Mouse (Mus musculus): ENCODE data around the gene Kansl3. TPM values are rescaled to one million over a fixed set of nuclear protein-coding genes. Genes with fewer than 3 reads are reported as not detected.

Kansl3 gene
- 71.1 TPM for polyA plus RNA-seq (2017; shearing (Covaris generic))

GRCm38 (mm10) chr1:36368969-36369645 is at the start of gene Kansl3:
TSS of gene Kansl3 (minus strand) at chr1:36369181.

DNA sequence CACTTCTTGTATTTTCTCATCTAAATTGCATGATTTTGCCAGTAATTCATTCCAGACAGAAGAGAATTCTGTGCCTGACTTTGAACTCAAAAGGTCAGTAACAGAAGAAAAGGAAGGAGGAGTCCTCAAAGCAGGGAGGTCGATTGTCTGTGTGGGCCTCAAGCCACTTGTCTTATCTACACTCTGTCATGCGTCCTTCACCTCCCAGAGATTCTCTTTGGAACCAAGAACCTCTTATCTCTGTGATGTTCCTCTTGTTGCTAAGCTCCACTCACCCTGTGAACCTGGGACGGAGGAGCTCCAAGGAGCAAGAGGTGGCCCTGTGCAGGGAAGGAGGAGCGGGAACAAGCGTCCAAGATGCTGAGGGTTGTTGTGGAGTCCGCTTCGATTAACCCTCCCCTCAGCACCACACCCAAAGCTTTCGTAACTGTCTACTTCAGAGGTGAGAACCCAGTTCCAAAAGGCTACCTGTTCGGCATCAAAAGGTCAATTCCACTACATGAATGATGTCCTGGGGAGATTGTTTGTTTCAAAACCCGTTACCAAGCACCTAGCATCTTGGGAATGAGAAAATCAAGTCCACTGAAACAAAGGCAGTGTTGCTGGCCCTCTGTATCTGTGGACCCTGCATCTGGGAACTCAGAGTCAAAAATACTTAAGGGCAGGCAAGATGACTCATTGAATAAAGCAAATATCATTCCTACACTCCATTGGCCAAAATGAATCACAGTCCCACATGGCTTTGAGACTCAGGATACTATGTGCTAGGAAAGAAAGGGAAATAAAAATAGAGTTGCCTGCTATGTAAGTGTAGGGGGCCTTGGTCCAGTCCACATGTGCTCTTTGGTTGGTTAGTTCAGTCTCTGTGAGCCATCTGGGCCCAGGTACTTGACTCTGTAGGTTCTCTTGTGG is 3.2 kb upstream of the Kansl3 start, which contains the start of gene Fer1l5:
Fer1l5 (plus strand) TSS at position 358 of the 912 bp plus-strand sequence.

DNA sequence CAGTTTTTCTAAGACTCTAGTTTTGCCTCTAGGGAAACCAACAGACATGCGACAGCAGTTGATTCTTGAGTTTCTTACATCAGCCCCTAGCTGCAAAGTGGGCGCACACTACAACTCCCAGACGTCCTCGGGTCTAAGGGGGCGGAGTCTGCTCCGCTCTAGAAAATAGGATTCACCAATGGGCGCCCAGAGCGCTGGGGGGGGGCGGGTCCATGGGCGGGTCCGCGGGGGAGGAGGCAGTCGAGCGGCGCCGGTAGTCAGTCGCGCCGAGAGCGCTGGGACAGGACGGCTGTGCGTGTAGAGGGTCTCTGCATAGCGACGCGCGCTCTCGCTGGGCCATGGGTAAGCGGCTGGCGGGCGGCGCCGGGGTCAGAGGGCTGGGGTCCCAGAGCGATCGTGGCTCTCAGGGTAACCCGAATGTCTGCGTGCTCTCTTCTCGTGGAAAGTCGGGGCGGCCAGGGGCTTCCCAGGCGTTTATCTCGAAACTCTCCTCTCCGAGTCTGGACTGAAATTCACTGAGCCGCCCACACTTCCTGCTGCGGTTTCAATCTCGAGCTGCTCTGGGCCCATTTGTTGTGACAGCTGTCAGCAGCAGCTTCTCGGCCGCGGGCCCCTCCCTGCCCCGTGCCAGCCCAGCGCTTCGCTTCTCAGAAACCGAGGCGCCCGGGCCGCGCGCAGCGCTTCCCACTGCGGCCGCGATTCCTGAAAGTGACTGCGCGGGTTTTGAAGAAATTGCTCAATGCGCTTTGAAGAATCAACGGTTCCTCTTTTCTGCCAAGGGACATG is 61.3 kb downstream of the Kansl3 start, which contains the start of gene Arid5a:
Arid5a (plus strand) TSS at position 239 of the 786 bp plus-strand sequence.

Other genes with a start within 250 kb of the Kansl3 start
- 70.9 TPM for gene Uggt1, start 124.5 kb downstream of the Kansl3 start, polyA plus RNA-seq (2017; shearing (Covaris generic))
- gene Neurl3, start 94.5 kb downstream of the Kansl3 start, polyA plus RNA-seq (2017; shearing (Covaris generic)) = 144 TPM
- gene Arid5a, start 61.4 kb downstream of the Kansl3 start, polyA plus RNA-seq (2017; shearing (Covaris generic)) = 158 TPM
- 1.5 TPM for gene Fer1l5, start 3.1 kb upstream of the Kansl3 start, polyA plus RNA-seq (2017; shearing (Covaris generic))
- 36.5 TPM for gene Lman2l, start 76.1 kb upstream of the Kansl3 start, polyA plus RNA-seq (2017; shearing (Covaris generic))
- gene Cnnm4, start 102.4 kb upstream of the Kansl3 start, polyA plus RNA-seq (2017; shearing (Covaris generic)) = 2.2 TPM
- 3.3 TPM for gene Cnnm3, start 142.7 kb upstream of the Kansl3 start, polyA plus RNA-seq (2017; shearing (Covaris generic))
- gene Ankrd23, start 167.7 kb upstream of the Kansl3 start, polyA plus RNA-seq (2017; shearing (Covaris generic)) = 28.9 TPM
- not detected for gene Gm42417, start 170.2 kb upstream of the Kansl3 start, polyA plus RNA-seq (2017; shearing (Covaris generic))
- 46.5 TPM for gene Ankrd39, start 178.3 kb upstream of the Kansl3 start, polyA plus RNA-seq (2017; shearing (Covaris generic))
- gene Sema4c, start 189.2 kb upstream of the Kansl3 start, polyA plus RNA-seq (2017; shearing (Covaris generic)) = 1.00 TPM